Mouse (Mus musculus) spleen, adult 12 weeks (tissue): Measurements from ENCODE around the gene Gm20812.
"Not testable (repeated sequence)": the region's sequence is repeated elsewhere in the genome, so short reads cannot be mapped to it uniquely, and the experiment has no call there.

Experiments used
- DNase-seq: peaks from one replicate; pipeline ENCODE4 v3.0.0; 2022; ENCODE audit warnings: low spot score

Gene Gm20812

DNA sequence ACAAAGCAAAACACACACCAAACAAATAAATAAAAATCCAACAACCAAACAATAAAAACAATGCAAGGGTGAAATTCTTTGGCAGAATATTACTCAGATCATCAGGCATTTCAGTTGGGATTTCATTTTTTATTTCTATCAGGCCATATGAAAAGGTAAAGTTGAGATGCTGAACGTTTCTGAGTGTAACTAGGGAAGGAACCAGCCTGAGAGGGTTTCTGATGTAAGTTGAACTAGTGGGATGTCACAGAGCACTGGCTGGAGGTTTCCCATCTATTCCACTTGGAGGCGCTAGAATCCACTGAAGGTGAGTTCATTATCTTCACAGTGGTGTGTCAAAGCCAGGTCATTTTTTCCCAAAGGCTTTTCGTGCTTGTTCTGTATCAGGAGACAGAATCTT is at the start of gene Gm20812:
Gene Gm20812, plus strand, starts transcription at position 301 of the 400 bp plus-strand sequence.
- DNase-seq, result not testable (repeated sequence)
